Mouse (Mus musculus): ENCODE results near the gene Tmem88. TPM values are rescaled to one million over a fixed set of nuclear protein-coding genes. Genes with fewer than 3 reads are reported as not detected.
A peak's percentile ranks its signal among the peaks of the same experiment; 100 is the strongest.

The Tmem88 gene
- polyA plus RNA-seq, 1 experiment from 2014 or later, result 7.8 TPM

DNA sequence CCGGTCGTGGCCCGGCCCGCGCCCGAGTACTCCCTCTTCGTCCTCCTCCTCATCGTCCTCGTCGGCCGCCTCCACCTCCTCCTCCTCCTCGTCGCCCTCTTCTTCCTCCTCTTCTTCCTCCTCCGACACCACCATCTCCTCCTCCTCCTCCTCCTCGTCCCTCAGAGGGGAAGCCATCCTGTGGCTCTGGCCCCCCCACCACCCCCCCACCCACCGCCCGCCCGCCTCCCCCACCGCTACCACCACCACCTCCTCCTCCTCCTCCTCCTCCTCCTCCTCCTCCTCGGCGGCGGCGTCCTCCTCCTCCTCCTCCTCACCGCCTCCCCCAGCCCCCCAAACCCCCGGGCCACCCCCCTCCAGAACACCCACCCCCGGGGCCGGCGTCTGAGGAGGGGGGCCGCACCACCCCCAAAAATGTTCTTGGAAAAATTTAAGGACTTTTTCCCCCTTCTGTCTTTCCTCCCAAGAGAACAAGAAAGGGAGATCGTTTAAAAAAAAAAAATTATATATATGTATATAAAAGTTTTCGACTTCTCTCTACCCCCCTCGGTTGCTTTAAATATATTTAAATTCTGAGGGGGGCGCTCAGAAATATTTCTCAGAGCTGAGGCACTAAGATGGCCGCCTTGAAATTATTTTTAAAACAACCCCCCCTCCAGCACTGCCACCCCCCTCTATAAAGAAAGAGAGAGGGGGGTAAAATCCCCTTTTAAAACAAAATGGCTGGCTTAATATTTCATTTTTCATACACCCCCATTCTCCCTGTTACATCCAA, 28.6 kb downstream of the Tmem88 start, which contains the start of gene Chd3:
Chd3 (minus strand) TSS at position 192 of the 775 bp plus-strand sequence.
- peak within 1 kb of the TSS; percentile 93 for H3K4me3 ChIP-seq
- H3K9me3 ChIP-seq, result no peaks in the 10 kb centered on the region
- H3K27me3 ChIP-seq, result no peaks in the 10 kb centered on the region
- H3K4me2 ChIP-seq, result peak within 1 kb of the TSS; percentile 97
- peaks cover 62% of the 10 kb centered on the region for H3K4me1 ChIP-seq (replicated peaks)
- under 1% methylated on average over 23 of the region's 34 CpGs for WGBS
- 0 out of 2 replicates have a peak, but pooled peaks cover 17% of the 10 kb centered on the region for H3K36me3 ChIP-seq
- H3K27ac ChIP-seq (replicated peaks), result peak within 1 kb of the TSS; percentile 100
- no peak for ATAC-seq (ENCODE audit: low read depth)
- H3K9ac ChIP-seq, result peak within 1 kb of the TSS; percentile 100

DNA sequence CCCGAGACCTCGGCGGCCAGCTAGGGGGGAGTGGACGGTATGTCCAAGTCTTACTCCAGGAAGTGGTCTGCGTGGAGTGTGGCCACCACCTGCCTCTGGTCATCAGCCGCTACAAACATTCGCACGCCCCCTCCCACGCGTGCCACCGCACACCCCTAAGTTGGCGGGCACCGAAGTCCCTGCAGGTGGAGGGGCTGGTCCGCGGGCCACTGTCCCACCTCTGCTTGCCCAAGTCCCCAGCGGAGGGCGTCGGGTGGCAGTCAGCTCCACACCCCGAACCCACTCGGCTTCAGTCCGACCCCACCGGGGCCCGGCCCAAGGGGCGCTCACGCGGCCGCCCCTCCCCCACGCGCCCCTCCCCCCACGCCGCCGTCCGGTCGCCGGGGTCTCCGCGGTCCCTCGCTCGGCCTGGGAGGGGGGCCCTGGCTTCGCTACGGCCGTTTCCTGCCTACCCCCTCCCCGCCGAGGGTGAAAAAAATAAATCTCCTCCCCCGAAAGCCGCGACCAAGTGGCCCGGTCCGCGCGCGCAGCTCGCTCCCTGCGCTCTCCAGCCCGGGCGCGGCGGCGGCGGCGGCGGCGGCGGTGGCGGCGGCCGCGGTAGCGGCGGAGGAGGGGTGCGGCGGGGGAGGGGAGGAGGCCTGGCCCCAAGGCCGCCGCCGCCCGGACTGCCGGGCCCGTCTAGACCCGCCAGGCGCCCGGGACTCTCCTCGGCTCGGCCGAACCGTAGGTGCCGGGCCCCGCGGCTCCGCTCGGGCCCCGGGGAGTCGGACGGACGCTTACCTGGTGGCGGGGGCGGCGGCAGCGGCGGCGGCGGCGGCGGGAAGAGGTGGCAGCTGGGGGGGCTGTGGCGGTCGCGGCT, 29.4 kb downstream of the Tmem88 start:
- Histone ChIP-seq H3K36me3 (peaks cover 19% of the 10 kb centered on the region), H3K27ac (replicated peaks) (peak overlapping the region; percentile 100), H3K4me3 (peak overlapping the region; percentile 93), H3K4me1 (replicated peaks) (peaks cover 70% of the 10 kb centered on the region), H3K4me2 (peak overlapping the region; percentile 97), H3K9ac (peak overlapping the region; percentile 100), H3K27me3 (no peaks in the 10 kb centered on the region), H3K9me3 (no peaks in the 10 kb centered on the region)
- ATAC-seq (ENCODE audit: low read depth), result no peak; the same call in 1 of the 2 replicates
- under 1% methylated on average over 66 of the region's 106 CpGs for WGBS

GRCm38 (mm10) chr11:69367616-69368355, 30.2 kb downstream of the Tmem88 start:
- no peak for ATAC-seq (ENCODE audit: low read depth)
- H3K36me3 ChIP-seq, result peaks cover 21% of the 10 kb centered on the region
- H3K4me3 ChIP-seq, result peak overlapping the region; percentile 93
- peaks cover 72% of the 10 kb centered on the region for H3K4me1 ChIP-seq (replicated peaks)
- H3K9me3 ChIP-seq, result no peaks in the 10 kb centered on the region
- H3K9ac ChIP-seq, result peak overlapping the region; percentile 100
- WGBS, result 2% methylated on average over 22 of the region's 22 CpGs
- no peaks in the 10 kb centered on the region for H3K27me3 ChIP-seq
- peak overlapping the region; percentile 100 for H3K27ac ChIP-seq (replicated peaks)
- H3K4me2 ChIP-seq, result peak overlapping the region; percentile 97

- Histone ChIP-seq H3K4me1 (replicated peaks) (peaks cover 65% of the 10 kb centered on the region), H3K9me3 (no peaks in the 10 kb centered on the region), H3K27ac (replicated peaks) (peak overlapping the region; percentile 100), H3K9ac (peak overlapping the region; percentile 100), H3K4me3 (peak overlapping the region; percentile 93), H3K27me3 (no peaks in the 10 kb centered on the region), H3K36me3 (peaks cover 24% of the 10 kb centered on the region), H3K4me2 (peak overlapping the region; percentile 97)
- WGBS, result under 1% methylated on average over 22 of the region's 22 CpGs
- no peak for ATAC-seq (ENCODE audit: low read depth)
Observed at GRCm38 (mm10) chr11:69366855-69367615, 31.0 kb downstream of the Tmem88 start.

GRCm38 (mm10) chr11:69366157-69366854, 31.7 kb downstream of the Tmem88 start:
- peaks cover 58% of the 10 kb centered on the region for H3K4me1 ChIP-seq (replicated peaks)
- H3K36me3 ChIP-seq, result peaks cover 32% of the 10 kb centered on the region
- no peaks in the 10 kb centered on the region for H3K9me3 ChIP-seq
- H3K27me3 ChIP-seq, result no peaks in the 10 kb centered on the region
- peak overlapping the region; percentile 97 for H3K4me2 ChIP-seq
- peak overlapping the region; percentile 100 for H3K27ac ChIP-seq (replicated peaks)
- H3K9ac ChIP-seq, result peak overlapping the region; percentile 100
- WGBS, result under 1% methylated on average over 26 of the region's 26 CpGs
- peak; percentile 88 for ATAC-seq (ENCODE audit: low read depth)
- H3K4me3 ChIP-seq, result peak overlapping the region; percentile 93

DNA sequence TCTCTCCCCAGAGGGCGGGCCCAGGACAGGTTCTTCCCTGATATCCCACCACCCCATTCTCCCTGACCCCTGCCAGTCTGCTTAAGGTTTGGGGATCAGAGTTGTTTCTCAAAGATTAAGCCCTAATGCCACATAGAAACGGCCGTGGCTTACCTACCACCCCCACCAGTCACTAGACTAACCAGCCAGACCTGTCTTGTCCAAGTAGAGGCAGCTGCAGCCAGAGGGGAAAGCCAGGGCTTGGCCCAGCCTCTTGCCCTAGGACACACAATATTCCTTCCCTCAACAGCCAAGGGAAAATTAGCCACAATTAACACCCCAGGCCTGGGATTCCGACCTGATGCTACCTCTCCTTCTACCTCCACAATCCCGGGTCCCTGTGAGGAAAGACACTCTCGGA, 32.3 kb downstream of the Tmem88 start:
- Histone ChIP-seq H3K36me3 (peaks cover 38% of the 10 kb centered on the region), H3K4me1 (replicated peaks) (peaks cover 52% of the 10 kb centered on the region), H3K4me2 (peak overlapping the region; percentile 97), H3K27ac (replicated peaks) (peak overlapping the region; percentile 100), H3K27me3 (no peaks in the 10 kb centered on the region), H3K9ac (peak overlapping the region; percentile 79), H3K9me3 (no peaks in the 10 kb centered on the region), H3K4me3 (peak overlapping the region; percentile 93)
- peak; percentile 0; the same call in 1 of the 2 replicates for ATAC-seq (ENCODE audit: low read depth)
- WGBS, result 24% methylated on average over 6 of the region's 6 CpGs

DNA sequence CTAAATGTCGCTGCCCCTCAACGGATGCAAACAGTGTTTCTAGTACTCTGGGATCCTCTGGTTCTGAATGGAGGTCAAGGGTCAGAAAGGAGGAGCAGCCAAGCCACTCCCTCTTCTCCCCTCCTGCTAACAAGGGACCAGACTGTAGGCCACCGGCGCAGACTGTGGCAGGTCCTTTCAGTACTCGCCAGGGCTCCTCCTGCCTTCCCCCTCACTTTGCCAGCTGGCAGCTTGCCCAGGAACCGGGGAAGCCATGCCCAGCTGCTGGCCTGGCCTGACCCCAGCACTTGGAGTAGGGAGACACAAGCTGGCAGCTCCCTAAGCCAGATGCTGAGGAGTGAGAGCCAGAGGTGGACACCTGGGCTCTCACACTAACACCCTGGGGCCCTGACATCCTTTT, 33.1 kb downstream of the Tmem88 start:
- Histone ChIP-seq H3K9me3 (no peaks in the 10 kb centered on the region), H3K27me3 (no peaks in the 10 kb centered on the region), H3K4me2 (peak overlapping the region; percentile 97), H3K4me3 (peak overlapping the region; percentile 93), H3K27ac (replicated peaks) (peak overlapping the region; percentile 100), H3K9ac (peak overlapping the region; percentile 79), H3K36me3 (peaks cover 46% of the 10 kb centered on the region), H3K4me1 (replicated peaks) (peaks cover 47% of the 10 kb centered on the region)
- WGBS, result 2% methylated on average over 6 of the region's 6 CpGs
- ATAC-seq (ENCODE audit: low read depth), result peak; percentile 46

GRCm38 (mm10) chr11:69364376-69364775, 33.7 kb downstream of the Tmem88 start:
- Histone ChIP-seq H3K27me3 (no peaks in the 10 kb centered on the region), H3K9ac (peak overlapping the region; percentile 79), H3K4me2 (peak overlapping the region; percentile 97), H3K4me3 (peak overlapping the region; percentile 93), H3K9me3 (no peaks in the 10 kb centered on the region), H3K36me3 (peaks cover 51% of the 10 kb centered on the region), H3K27ac (replicated peaks) (peak overlapping the region; percentile 100), H3K4me1 (replicated peaks) (peaks cover 44% of the 10 kb centered on the region)
- no peak for ATAC-seq (ENCODE audit: low read depth)
- 57% methylated on average over 8 of the region's 8 CpGs for WGBS

- Histone ChIP-seq H3K27ac (replicated peaks) (no peak overlapping the region), H3K27me3 (no peaks in the 10 kb centered on the region), H3K4me1 (replicated peaks) (peaks cover 37% of the 10 kb centered on the region), H3K4me2 (no peak overlapping the region), H3K9me3 (no peaks in the 10 kb centered on the region), H3K9ac (no peak overlapping the region), H3K36me3 (peaks cover 70% of the 10 kb centered on the region), H3K4me3 (no peak overlapping the region)
- no peak for ATAC-seq (ENCODE audit: low read depth)
- 89% methylated on average over 2 of the region's 2 CpGs for WGBS
Observed at GRCm38 (mm10) chr11:69362479-69362878, 35.6 kb downstream of the Tmem88 start.

GRCm38 (mm10) chr11:69362021-69362420, 36.0 kb downstream of the Tmem88 start:
- ATAC-seq (ENCODE audit: low read depth), result no peak
- 54% methylated on average over 7 of the region's 7 CpGs for WGBS
- Histone ChIP-seq H3K9me3 (no peaks in the 10 kb centered on the region), H3K27ac (replicated peaks) (peak overlapping the region; percentile 42), H3K9ac (no peak overlapping the region), H3K36me3 (peaks cover 75% of the 10 kb centered on the region), H3K4me2 (no peak overlapping the region), H3K27me3 (no peaks in the 10 kb centered on the region), H3K4me3 (no peak overlapping the region), H3K4me1 (replicated peaks) (peaks cover 32% of the 10 kb centered on the region)

Measured in neural tube, embryonic 13.5 days (tissue).